28 mouse cellular contexts compared by ENCODE assay signal in the genomic region with DNA sequence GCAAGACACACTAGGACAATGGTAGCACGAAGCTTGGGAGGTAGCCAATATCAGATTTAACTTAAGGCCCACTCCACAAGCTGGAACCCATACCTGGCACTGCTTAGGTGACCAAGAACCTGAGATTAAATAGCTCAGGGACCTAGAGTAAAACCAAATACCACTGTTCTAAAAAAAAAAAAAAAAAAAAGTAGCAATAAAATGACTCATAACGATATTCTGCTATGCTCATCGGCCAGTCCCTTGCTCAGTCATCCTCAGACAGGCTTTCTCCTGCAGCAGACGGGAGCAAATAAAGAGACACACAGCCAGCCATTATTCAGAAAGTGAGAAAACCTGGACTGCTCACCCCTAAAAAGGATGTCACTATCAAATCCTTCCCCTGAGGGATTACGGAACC.
"Had no signal": no experiment of that assay in that cellular context is flagged by ENCODE, and none has a peak within 500 bp of the region (broad histone marks: within the 10 kb centered on the region; RNA-seq: fewer than 3 reads in every experiment).

No protein-coding gene starts in this region.

- H3K27me3 ChIP-seq: embryonic facial prominence, embryonic 12.5 days; embryonic facial prominence, embryonic 13.5 days; embryonic facial prominence, embryonic 15.5 days; forebrain, embryonic 12.5 days; forebrain, embryonic 13.5 days; forebrain, embryonic 15.5 days had no signal

- H3K4me3 ChIP-seq: embryonic facial prominence, embryonic 10.5 days; embryonic facial prominence, embryonic 12.5 days; embryonic facial prominence, embryonic 13.5 days; embryonic facial prominence, embryonic 15.5 days; erythroblast, embryonic 14.5 days; forebrain, embryonic 10.5 days; forebrain, embryonic 12.5 days; forebrain, embryonic 13.5 days; forebrain, embryonic 15.5 days; gastrocnemius, adult 2 months; heart, adult 2 months had no signal

- H3K9ac ChIP-seq: embryonic facial prominence, embryonic 12.5 days; embryonic facial prominence, embryonic 13.5 days; embryonic facial prominence, embryonic 15.5 days; forebrain, embryonic 12.5 days; forebrain, embryonic 13.5 days; forebrain, embryonic 15.5 days; forebrain, postnatal 0 days had no signal

- H3K4me2 ChIP-seq: embryonic facial prominence, embryonic 12.5 days; embryonic facial prominence, embryonic 13.5 days; embryonic facial prominence, embryonic 15.5 days; forebrain, embryonic 12.5 days; forebrain, embryonic 13.5 days; forebrain, embryonic 15.5 days had no signal

- H3K9me3 ChIP-seq: embryonic facial prominence, embryonic 10.5 days; embryonic facial prominence, embryonic 12.5 days; embryonic facial prominence, embryonic 13.5 days; embryonic facial prominence, embryonic 15.5 days; forebrain, embryonic 10.5 days; forebrain, embryonic 12.5 days; forebrain, embryonic 13.5 days; forebrain, embryonic 15.5 days had no signal

- DNase-seq: cerebellum, adult 2 months; cerebellum, adult 8-10 months; cerebellum, adult 9-10 months; cerebellum, adult 9-11 months; cerebellum, postnatal 10 days; cerebellum, postnatal 14 days; cerebellum, postnatal 25 days; cerebellum, postnatal 36 days; embryo, embryonic 11 days; forebrain, postnatal 0 days; gastrocnemius, adult 2 months; gastrocnemius, postnatal 10 days; gastrocnemius, postnatal 14 days; gastrocnemius, postnatal 25 days; gastrocnemius, postnatal 36 days; heart, adult 18-20 months; heart, adult 2 months had no signal

- ATAC-seq: forebrain, embryonic 13.5 days; forebrain, embryonic 14.5 days; forebrain, embryonic 15.5 days; forebrain, embryonic 16.5 days; forebrain, postnatal 0 days had no signal

- H3K27ac ChIP-seq: embryonic facial prominence, embryonic 10.5 days; embryonic facial prominence, embryonic 12.5 days; embryonic facial prominence, embryonic 13.5 days; embryonic facial prominence, embryonic 15.5 days; forebrain, embryonic 10.5 days; forebrain, embryonic 12.5 days; forebrain, embryonic 13.5 days; forebrain, embryonic 15.5 days; gastrocnemius, adult 2 months; heart, adult 2 months had no signal

- H3K36me3 ChIP-seq: embryonic facial prominence, embryonic 10.5 days; embryonic facial prominence, embryonic 12.5 days; embryonic facial prominence, embryonic 13.5 days; embryonic facial prominence, embryonic 15.5 days; forebrain, embryonic 10.5 days; forebrain, embryonic 12.5 days; forebrain, embryonic 15.5 days had no signal
